Mouse (Mus musculus): Measurements from ENCODE around the gene E130114P18Rik. TPM values are rescaled to one million over a fixed set of nuclear protein-coding genes. Genes with fewer than 3 reads are reported as not detected.

Gene E130114P18Rik
- total RNA-seq, 2 experiments from 2014 or later: not detected

DNA sequence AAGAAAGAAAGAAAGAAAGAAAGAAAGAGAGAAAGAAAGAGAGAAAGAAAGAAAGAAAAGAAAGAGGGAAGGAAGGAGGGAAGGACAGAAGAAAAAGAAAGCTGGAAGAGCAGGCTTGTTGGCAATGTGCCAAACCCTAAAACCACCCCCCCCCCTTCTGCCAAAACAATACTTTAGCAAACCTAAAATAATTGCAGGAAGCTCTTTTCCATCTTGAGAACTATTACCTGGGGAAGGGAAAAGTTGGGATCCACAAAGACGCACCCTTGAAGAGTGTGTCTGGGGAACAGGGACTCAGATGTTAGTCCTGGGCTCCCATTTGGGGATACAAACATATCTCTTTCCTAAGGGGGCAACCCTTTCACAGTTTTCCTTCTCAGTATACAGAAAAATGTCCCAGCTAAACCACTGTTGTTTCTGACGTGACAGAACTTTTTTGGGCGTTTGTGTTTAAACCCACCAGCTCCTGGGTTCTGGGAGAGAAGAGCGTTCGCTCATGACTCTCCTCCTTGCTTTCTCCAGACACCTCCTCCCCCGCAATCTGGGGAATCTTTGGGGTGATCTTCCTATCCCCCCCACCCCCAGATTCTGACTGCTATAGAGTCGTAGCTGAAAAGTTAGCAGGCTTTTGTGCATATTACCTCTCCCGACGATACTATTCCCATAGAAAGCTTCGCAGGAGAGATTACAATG is 1.3 kb downstream of the E130114P18Rik start:
- peak in 1 of 2 experiments; percentile 38 for DNase-seq

DNA sequence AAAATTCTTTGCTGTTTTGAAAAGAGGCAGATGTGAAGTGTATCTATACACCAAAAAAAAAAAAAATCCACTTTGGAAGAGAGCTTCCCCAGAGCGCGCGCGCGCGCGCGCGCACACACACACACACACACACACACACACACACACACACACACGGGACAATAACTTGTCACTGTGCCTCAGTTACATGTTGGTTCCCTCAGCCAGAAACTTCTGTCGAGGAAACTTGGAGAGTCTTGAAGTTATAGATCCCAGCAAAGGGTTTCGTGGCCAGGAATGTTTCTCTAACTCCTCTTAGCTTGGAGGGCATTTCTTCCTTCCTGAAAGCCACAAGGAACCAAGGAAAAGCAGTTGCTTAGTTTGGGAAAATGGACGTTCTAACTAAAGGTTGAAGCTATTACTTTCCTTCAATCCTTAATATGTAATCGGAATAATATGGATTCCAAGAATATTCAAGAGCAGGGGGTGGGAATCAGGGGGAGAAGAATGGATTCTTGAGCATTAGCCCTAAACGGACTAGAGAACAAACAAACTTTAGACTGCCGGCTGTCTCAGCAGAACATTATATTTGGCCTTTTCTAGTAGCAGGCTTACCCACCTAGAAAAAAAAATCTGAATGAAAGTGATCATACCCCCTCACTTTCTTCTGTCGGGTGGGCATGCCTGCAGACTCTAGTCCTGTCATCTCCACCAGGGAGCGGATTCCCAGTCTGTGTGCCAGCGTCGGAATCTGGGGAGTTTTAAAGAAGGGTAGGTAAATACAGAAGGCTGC is 2.2 kb downstream of the E130114P18Rik start:
- DNase-seq: peak in 1 of 2 experiments; percentile 27

DNA sequence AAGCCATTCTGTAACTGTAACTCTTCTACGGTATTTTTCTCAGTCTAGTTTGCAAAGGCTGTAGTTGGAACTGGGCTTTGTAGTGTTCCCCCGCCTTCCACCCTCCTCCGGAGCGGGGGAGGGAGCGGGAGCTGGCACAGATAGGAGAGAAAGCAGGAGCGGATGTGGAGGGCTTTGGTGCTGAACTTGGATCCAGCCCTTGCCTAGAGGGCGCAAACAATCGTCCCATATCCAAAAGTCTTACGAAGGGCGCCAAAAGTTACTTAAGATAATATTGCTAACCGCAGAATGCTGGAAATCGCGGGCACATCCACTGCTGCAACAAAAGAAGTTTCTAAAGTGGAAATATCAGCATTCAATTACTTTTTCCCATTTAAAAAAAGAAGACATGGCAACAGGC is 2.8 kb downstream of the E130114P18Rik start:
- DNase-seq: peak; percentile 86 to 90

DNA sequence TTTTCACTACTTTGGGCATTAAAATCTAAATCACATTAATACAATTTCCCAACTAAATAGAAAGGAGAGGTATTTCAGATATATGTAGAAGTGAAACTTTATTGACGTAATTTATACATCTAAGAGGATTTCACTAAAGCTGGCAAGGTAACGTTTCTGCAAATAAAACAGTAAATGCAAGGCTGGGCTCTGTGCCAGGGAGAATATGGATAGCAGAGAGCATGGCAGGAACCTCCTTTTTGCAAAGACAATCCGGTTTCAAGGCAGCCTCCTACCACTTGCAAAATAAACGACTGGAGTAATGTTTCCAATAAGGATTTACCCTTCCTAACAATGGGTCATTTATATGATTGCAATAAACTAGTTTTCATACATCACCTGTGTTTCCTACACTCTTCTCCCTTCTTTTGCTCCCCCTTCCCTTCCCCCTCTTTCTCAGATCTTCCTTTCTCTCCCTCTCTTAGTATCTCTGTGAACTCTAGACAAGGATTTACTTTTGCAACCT is 3.4 kb downstream of the E130114P18Rik start:
- no peak for DNase-seq

DNA sequence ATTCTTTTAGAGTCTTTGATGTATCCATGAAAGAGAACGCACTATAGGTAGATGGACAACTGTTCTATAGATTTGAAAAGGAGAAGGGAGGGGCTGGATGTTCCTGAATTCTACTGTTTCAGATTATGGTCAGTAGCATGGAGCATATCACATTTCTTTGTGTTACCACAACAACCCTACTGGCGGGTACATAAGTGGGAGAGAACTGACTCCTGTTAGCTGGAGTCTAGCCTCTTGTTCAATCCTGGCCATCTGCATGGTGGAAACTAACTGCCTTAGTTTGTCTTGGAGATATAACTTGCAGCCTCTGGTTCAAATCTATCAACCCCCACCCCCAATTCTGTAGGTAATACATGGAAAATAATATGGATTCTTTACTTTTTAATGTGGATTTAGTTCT is 4.1 kb downstream of the E130114P18Rik start:
- DNase-seq: no peak

DNA sequence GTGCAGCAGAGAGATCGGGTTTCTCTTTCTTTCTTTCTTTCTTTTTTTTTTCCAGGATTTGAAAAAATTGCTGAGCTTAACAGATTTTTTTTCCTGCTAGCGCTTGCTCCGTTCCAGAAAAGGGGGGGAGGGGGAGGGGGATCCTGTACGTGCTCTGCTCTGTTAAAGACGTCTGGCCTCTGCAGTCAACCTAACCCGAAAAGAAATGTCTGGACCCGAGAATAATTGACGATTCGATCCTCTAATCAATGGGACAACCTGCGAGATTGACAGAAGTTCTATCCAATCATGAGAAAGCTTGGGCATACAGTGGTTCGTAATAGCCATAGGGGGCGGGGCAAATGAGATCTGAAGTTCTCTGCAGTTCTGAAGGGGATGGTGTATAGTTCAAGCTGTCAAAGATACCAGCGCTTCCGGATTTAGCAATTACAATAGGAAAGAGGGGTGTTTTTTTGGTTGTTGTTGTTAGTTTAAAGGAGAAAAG is 4.7 kb downstream of the E130114P18Rik start:
- DNase-seq: peak; percentile 87 to 92

DNA sequence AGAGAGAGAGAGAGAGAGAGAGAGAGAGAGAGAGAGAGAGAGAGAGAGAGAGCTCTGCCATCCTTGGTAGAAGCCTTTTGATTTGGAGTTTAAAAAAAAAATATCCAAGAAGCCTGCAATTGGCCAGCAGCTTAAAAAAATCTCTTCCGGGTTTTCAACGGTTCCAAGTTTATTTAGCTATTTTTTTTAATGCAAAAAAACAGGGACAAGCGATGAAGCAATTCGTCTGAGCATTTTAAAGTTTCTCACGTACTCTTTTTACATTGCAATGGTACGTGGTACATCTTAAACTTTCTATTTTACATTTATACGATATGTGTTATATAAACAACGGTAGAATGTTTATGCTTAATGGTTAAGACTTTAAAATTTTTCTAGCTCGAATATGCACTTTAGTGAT is 5.2 kb downstream of the E130114P18Rik start, which contains the start of gene Nfia:
Nfia (plus strand) TSS at position 94 of the 400 bp plus-strand sequence.
- no peak for DNase-seq

DNA sequence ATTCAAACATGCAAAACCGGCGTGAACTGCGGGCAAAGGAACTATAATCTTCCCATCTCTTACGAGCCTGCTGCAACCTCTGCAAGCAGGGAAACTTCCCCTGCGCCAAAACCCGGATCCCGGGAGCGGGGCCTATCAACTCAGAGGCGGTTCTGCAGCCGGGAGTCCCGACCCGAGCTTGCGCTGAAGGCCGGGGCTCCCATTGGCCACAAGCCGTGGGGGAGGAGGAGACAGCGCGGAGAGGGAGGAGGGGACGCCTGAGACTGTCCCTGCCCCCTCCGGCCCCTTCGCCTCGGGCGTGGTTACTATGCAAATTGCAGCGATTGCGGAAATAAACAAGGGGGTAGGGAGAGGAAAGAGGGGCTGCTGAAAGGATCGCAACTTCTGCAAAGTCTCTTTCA is 5.8 kb downstream of the E130114P18Rik start:
- peak; percentile 99 to 100 for DNase-seq

DNA sequence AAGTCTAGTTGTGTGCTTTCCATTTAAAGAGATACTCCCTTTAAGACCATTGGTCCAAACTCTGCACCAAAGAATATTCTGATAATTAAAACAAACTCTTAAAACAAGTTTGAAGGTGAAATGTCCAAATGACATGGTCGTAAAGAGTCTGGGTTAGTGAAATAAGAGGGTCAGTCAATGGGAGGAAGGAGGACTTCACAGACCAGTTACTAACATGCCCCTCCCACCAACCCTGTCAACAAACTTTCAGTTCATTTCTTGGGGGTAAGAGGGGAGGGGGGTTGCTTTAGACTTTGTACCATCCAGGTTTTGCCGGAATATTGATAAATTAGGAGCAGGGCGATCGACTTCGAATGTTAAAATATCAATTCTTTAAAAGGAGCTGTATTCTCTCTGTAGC is 6.5 kb downstream of the E130114P18Rik start:
- no peak for DNase-seq

DNA sequence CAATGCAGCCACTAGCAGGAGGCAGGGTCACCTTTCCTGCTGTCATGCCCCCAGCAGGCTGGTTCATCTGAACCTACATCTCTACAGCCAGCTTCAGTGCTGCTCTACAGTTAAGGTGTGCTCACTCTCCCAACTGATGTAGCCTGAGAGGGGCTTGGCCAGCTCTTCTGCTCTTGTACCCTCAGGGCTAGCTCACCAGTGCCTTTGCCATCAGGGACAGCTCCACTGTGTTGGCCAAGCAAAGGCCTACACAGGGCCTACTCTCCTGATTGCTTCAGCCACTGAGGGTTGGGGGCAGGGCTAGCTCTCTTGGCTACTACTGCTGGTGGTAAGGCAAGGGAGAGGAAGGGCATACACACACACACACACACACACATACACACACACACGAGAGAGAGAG is 8.0 kb downstream of the E130114P18Rik start:
- no peak for DNase-seq

DNA sequence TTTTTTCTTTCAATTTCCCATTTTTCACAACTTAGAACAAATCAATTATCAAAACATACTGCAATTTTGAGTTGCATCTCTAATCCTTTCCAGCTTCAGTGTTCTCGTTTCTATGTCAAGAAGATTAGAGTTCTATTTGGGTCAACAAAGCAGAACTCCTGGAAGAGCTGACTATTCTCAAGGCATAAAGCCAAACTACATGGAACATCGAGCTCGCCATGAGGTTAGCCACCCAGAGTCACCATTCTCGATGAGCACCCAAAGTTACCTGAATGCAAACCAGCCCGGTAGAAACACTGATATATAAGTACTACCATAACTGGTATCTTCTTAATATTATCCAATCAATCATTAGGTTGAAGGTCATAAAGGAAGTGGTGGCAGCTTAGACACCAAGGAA is 10.4 kb downstream of the E130114P18Rik start:
- no peak for DNase-seq

DNA sequence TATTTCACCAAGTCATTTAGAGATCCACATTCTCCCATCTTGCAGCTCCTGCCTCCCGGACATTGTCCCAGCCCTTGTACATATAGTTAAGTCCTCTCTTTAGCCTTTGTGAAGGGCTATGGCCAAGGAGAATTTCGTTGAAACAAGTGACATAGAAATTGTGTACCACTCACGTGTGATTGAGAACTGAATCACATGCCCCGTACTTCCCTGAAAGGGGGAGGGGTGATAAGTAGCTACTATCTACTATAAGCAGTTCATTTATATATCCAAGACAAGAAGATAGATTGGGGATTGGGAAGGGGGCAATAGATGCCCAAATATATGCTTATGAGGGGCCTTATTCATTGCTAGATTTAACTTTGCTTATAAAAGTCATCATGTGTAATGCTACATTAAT is 10.9 kb downstream of the E130114P18Rik start:
- no peak for DNase-seq

DNA sequence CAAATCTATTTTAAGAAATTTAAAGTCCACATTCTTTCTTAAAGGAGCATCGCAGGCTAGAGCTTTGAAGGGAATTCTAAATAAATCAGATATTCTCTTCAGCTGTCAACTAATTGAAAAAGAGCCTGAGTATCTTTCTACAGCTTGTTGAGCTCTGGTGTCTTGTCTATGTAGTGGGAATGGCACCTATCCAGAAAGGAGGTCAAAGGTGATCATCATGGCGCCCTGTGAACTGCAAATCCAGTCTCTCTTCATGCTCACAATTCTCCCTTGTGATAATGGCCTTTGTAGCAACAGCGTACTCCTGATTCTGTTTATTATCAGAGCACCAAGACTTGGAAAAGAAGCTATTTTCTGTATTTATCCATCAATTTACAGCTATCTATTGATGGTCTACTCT is 11.8 kb downstream of the E130114P18Rik start:
- no peak for DNase-seq

DNA sequence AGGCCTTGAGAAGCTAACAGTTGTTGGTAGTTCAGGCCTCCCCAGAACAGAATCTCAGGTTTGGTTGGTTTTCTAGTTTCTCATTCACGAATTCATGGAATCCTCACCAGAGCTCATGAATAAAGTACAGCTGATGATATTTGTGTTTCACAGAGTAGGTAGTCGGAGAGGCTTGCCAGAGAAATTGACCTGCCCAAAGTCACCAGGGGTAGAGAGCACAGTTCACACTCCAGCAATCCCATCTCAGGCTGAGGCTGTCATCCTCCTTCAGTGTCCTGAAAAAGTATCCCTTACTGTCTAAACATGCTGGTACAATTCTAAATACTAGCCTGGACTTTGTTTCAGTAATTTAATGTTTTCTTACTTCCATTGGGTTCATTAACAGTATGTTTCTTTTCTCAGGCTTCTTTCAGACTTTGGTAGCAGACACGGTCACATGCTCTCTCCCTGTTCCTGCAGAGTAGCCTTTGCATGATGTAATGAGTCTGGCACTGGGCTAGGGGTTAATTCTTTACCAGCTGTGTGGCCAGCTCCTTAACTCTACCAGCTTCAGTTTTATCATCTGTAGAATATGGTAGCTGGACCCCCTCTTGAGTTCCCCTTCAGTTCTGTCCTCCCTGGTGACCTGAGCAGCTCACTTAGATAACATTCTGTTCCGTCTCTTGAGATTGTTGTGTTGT is 12.4 kb downstream of the E130114P18Rik start:
- DNase-seq: peak in 1 of 2 experiments; percentile 28

DNA sequence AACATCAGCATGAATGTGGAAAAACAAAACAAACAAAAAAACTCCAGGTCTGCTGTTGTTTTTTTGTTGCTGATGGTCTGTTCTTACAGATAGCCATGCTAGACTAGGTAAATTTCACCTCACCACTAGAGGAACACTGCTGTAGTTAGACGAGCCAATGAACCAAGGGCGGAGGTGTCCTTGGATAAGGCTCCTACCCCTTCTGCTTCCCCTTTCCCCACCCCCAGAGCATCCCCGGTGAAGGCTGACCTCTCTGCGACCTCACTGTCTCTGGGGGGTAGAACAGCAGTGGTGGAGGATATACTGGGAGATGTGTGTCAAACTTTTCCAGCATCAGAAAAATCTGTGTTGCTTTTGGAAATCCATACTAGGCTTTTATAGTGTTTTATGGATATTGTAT is 13.3 kb downstream of the E130114P18Rik start:
- no peak for DNase-seq

DNA sequence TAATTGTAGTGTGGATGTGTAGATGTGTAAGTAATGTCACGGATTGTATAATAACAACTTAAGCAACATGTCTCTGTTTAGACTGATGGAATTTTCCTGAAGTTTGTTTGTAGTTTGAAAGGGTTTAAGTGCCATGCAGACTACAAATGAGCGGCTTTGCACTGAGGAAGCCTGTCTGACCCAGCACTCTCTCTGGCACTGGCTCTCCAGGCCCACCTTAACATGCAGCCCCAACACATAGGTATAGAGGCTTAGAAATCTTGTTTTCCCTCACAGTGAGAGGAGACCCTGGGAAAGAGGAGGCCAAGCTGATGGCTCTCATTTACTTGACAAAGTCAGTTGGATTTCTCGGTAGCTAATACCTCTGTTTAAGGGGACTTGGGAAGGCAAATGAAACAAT is 19.2 kb downstream of the E130114P18Rik start:
- no peak for DNase-seq

DNA sequence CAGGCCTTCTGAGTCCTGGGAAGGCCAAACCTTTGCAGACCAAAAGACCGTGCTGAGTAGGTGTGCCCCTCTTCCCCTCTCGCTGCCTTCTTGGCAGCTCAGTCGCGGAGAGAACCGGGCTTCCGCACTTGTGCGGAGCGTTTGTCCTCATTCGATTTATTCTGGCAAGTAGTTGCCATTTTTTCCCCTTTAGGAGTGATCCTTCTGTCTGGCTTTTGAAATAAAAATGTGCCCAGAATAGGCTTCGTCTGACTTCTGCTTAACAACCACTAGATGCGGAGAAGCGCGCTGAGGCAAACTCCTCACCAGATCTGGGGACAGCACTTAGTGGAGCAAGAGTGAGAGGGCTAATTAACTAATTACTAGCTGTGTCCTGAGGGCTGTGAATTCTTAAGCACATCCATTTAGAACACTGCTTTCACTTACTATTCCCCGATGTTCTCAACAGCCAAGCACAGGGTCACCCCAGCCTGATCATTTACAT is 19.9 kb downstream of the E130114P18Rik start:
- DNase-seq: peak; percentile 50 to 57

DNA sequence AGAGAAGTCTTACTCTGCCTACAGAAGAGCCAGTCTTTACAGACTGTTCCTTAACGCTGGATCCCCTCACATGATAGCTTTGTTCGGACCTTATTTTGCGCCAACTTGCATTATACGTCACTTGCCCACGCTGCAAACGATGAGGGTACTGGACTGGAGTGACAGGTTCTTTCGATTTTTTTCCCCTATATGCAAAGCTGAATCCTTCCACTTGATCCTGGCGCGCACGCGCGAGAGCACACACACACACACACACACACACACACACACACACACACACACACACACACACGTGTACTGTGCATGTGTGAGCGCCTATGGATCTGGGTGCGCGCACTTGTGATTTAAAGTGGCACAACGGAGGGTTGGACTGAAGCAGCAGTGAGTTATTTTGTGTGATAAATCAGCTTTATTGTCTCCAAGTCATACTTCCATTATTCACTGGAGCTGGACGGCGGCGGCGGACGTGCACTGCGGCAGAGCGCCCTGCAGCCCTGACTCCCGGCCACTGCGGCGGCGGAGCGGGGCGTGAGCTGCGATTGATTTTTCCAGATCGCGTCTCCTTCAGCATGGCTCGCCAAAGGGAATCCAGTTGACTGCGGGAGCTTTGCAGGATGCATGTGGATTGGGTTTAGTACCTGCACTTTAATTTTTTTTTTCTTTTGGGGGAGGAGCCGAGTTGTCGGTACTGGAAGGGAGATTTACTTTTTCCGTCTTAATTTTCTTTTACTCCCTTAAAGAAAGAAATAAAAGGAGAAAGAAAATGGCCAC is 20.5 kb downstream of the E130114P18Rik start:
- peak; percentile 80 to 86 for DNase-seq

DNA sequence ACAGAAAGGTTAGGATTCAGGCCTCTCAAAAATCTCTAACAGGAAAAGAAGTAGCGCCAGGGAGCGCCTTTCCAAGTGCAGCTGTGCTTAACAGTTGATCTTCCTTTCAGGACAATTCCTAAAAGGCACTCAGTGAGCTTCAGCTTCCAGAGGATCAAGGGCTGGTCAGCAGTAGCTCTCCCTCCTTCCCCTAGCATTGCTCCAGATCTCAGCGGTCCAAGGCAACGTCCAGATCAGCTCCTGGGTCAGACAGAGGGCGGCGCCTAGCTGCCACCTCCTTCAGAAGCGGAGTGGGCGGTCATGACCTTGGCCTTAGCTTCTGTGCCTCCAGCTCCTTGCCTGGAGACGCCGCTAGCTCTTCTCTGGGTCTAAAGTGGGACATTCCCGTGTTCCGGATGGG is 23.6 kb downstream of the E130114P18Rik start:
- peak; percentile 88 to 89 for DNase-seq

DNA sequence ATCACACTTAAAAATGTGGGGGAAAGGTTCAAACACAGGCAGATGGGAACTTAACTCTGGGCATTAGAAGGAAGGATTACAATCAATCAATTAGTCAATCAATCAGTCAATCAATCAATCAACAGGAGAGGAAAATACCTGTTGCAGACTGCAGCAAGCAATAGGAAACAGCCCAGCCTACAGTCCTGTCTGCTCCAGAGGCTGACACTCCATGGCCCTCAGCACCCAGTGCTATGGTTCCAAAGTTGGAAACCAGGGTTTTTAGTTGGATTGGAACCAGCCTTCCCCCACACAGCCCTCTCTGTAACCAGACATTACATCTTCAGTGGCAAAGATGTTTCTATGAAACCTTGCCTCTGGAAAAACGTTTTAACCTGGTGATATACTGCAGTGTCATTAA is 24.4 kb downstream of the E130114P18Rik start:
- no peak for DNase-seq

DNA sequence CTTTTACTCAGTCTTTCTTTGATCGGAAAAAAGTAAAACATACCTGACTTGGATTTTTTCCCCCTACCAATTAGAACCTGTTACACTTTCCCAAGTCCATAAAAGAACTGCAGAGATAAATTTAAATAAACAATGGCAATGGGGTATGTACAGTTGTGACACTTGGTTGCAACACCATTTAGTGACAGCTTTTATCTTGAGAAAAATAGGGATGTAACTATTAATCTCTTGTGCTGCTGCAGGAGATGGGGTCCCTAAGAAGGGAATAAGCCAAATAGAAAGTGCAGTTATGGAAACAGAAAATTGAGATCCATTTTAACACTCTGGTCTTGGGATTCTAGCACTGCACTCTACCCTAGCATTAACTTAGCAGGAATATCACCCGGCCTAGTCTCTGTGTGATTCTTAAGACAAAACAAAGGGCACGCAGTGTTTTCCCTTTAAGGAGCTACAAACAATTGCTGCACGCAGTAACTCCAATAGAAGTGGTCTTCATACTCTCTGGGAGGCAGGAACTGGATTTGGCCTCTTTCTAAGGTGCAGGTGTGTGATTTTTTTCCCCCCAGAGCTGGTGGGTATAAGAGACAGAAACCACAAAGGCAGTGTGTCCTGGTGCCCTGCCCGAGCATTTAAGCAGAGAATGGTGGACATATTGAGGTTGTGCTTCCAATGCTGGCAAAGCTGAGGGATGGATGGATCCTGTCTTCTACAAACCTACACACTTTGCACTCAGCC is 25.4 kb downstream of the E130114P18Rik start:
- DNase-seq: no peak

Data from adrenal gland, postnatal 36 days (tissue).